Mouse (Mus musculus): ENCODE results near the gene Vrtn.

DNA sequence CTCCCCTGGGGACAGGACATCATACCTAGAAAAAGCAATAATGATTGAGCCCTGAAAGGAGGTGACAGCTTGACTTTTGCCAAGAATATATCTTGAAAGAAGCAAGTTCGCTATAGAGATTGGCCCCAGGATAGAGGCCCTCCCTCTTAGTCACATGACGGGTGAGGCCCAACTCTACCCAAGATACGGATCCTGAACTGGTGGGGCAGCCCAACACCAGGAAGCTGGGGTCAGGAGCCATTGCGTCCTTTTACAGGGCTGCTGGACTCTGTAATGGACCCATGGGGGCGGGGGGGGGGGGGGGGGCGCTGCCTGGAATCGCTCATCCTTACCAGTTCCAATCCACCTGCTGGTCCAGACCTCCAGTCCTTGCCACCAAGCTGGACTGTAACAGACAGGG, 36.8 kb upstream of the Vrtn start:
- TF ChIP-seq POLR2AphosphoS2 (IDR thresholded peaks at IDR 0.05; ENCODE audit: insufficient read length, low read depth) = no peak
- TF ChIP-seq POLR2A (IDR thresholded peaks at IDR 0.05; ENCODE audit: insufficient read length, low read depth) = no peak
- no peak for TF ChIP-seq MYOD1 (IDR thresholded peaks at IDR 0.05; ENCODE audit: control insufficient read depth in 1 of 3, insufficient read length in 2 of 3, low read depth in 2 of 3)
- TF ChIP-seq E2F4 (IDR thresholded peaks at IDR 0.05; ENCODE audit: insufficient read depth) = no peak
- TF ChIP-seq USF1 (IDR thresholded peaks at IDR 0.05; ENCODE audit: low read depth) = no peak
- no peak for TF ChIP-seq TCF12 (IDR thresholded peaks at IDR 0.05; ENCODE audit: insufficient read depth, poor library complexity, severe bottlenecking)
- TF ChIP-seq CEBPB (IDR thresholded peaks at IDR 0.05; ENCODE audit: insufficient read depth, poor library complexity, severe bottlenecking) = no peak
- TF ChIP-seq MAX (IDR thresholded peaks at IDR 0.05; ENCODE audit: low read depth) = no peak
- no peak for TF ChIP-seq MYOG (IDR thresholded peaks at IDR 0.05; ENCODE audit: control insufficient read depth in 1 of 3, insufficient read depth in 1 of 3, insufficient read length in 2 of 3, low read depth in 2 of 3)
